8 mouse cellular contexts compared by ENCODE assay signal in the genomic region with DNA sequence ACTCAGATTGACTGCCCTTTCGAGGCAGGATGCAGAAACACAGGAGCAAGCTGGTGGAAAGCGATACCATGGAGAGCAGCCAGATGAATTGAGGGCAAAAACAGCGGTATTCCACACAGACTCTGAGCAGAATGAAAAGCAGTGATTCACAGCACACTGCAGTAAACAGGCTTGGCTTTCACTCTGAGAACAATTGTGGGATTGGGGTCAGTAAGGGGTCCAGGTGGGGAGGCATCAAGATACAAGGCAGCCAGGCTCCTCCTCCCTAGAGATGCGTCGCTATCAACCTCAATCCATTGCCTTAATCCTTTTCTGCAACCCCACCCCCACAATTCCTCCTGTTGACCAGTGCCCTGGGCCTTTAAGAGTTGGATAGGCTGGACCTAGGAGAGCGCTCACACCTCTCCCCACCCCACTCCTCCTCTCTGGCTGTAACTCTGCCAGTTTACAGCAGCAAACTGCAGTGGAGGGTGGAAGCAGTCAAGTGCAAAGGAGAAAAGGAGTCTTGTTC. TPM values are rescaled to one million over a fixed set of nuclear protein-coding genes. Genes with fewer than 3 reads are reported as not detected.
A peak's percentile ranks its signal among the peaks of the same experiment; 100 is the strongest.
DNase-seq lines count a peak whose midpoint lies in the region; ATAC-seq and TF ChIP-seq lines count a peak whose summit lies in the region.

Gene Plcd4 (plus strand): TSS at position 438 of the 511 bp plus-strand sequence.

- 0 out of 2 replicates have a peak, but pooled peaks have one; percentile 29 for ATAC-seq in stomach, postnatal 0 days (ENCODE audit: low FRiP score, low TSS enrichment)
- ATAC-seq in activated CD4-positive, CD25-positive, alpha-beta regulatory T cell, adult 4 months, result no peak

- H3K4me3 ChIP-seq in gastrocnemius, adult 2 months, result peak within 1 kb of the TSS; percentile 76
- no peak within 1 kb of the TSS for H3K4me3 ChIP-seq in stomach, postnatal 0 days (ENCODE audit: low read depth, low read length)

- no peaks in the 10 kb centered on the region for H3K36me3 ChIP-seq in stomach, postnatal 0 days (ENCODE audit: control insufficient read depth, insufficient read depth, low read length)

- no peaks in the 10 kb centered on the region for H3K27me3 ChIP-seq in stomach, postnatal 0 days (ENCODE audit: control insufficient read depth, insufficient read depth, low read length)

- H3K4me1 ChIP-seq in stomach, postnatal 0 days (replicated peaks; ENCODE audit: control insufficient read depth, insufficient read depth), result no peaks in the 10 kb centered on the region

- H3K9me3 ChIP-seq in stomach, postnatal 0 days (ENCODE audit: control insufficient read depth, low read length), result no peaks in the 10 kb centered on the region

- no peak within 1 kb of the TSS for H3K4me2 ChIP-seq in stomach, postnatal 0 days (replicated peaks; ENCODE audit: low read depth)

- 0 out of 2 replicates have a peak within 1 kb of the TSS, but pooled peaks have one; percentile 13 for H3K9ac ChIP-seq in stomach, postnatal 0 days (ENCODE audit: low read length)

- no peak for TF ChIP-seq EP300 in stomach, postnatal 0 days (optimal IDR thresholded peaks at IDR 0.05)

- peak within 1 kb of the TSS; percentile 91 for H3K27ac ChIP-seq in gastrocnemius, adult 2 months
- no peak within 1 kb of the TSS for H3K27ac ChIP-seq in stomach, postnatal 0 days (replicated peaks)

- intact Hi-C loops in gastrocnemius, adult 2 months (cut with DNase I), result loop anchor here (5.0 kb wide), 1 partner anchor 35 kb away; the partner anchor contains the start of gene Cnot9

- 8% methylated on average over 6 of the region's 6 CpGs for WGBS in stomach, postnatal 0 days

- no peak for TF ChIP-seq CTCF in gastrocnemius, adult 2 months (IDR thresholded peaks at IDR 0.05)
- TF ChIP-seq CTCF in stomach, postnatal 0 days (IDR thresholded peaks at IDR 0.05; ENCODE audit: low read depth), result no peak

- peak; percentile 24 for DNase-seq in adrenal gland, postnatal 10 days
- no peak for DNase-seq in adrenal gland, adult 18-20 months (ENCODE audit: low spot score in 2 of 2)
- peak; percentile 60 to 73 for DNase-seq in cerebellum, postnatal 14 days
- DNase-seq in gastrocnemius, adult 2 months, result peak; percentile 72
- DNase-seq in kidney, postnatal 4 days, result peak; percentile 19 to 38
- peak; percentile 25 for DNase-seq in lung, postnatal 36 days
- no peak for DNase-seq in stomach, postnatal 0 days (ENCODE audit: low spot score)

RNA-seq across cellular contexts. Expression of gene Plcd4, which starts in this region (rescaled TPM):
- total RNA-seq in adrenal gland, postnatal 10 days (2021), result 1 to 10 TPM in 1 of 2 experiments, under 1 TPM in 1; 0.99 to 2.0 TPM
- total RNA-seq in adrenal gland, adult 18-20 months (2021), result under 1 TPM; 0.66 to 0.74 TPM
- total RNA-seq in gastrocnemius, adult 2 months (2021), result 100 to 1,000 TPM in 1 of 2 experiments, 10 to 100 TPM in 1; 67.8 to 126 TPM
- 0.31 and 0.36 TPM in 2 replicates for polyA plus RNA-seq in stomach, postnatal 0 days (2015; fragmentation: Nextera tagmentation; extraction: Ambion mirVana)
- polyA plus RNA-seq in activated CD4-positive, CD25-positive, alpha-beta regulatory T cell, adult 4 months (2017; shearing (Covaris generic)), result 1 to 10 TPM; 1.0 to 1.6 TPM

Comparison
In these comparisons a context has a peak if more than half of its experiments do, and no peak if none do; other contexts are left out.
1. RNA of gene Plcd4 (total RNA-seq): 67.8 to 126 TPM in gastrocnemius, adult 2 months; 0.99 to 2.0 TPM in adrenal gland, postnatal 10 days and 0.66 to 0.74 TPM in adrenal gland, adult 18-20 months; every median in the first group is over 10 times any median in the second.
2. DNase-seq: peak in adrenal gland, postnatal 10 days (single experiment), cerebellum, postnatal 14 days (2 of 2), gastrocnemius, adult 2 months (single experiment), kidney, postnatal 4 days (2 of 2) and lung, postnatal 36 days (single experiment); none in adrenal gland, adult 18-20 months (0 of 2) and stomach, postnatal 0 days (single experiment).
3. Peak in ATAC-seq and H3K9ac ChIP-seq in stomach, postnatal 0 days; RNA of the gene not detected or under 1 TPM.